Mouse (Mus musculus) heart, embryonic 13.5 days (tissue): ENCODE measurements around the gene Pir. TPM values are rescaled to one million over a fixed set of nuclear protein-coding genes. Genes with fewer than 3 reads are reported as not detected.

Experiments
- ATAC-seq: fragments of 200-750 bp; cut with Nextera tagmentation; 2 replicates; pipeline ENCODE4 v1.8.0; 2017; ENCODE audit warnings: moderate TSS enrichment; ENCODE audit not compliant: insufficient number of reproducible peaks, low FRiP score, low TSS enrichment; ENCODE audit errors: extremely low read depth
- H3K27ac ChIP-seq: fragments of 300-500 bp; sonication (generic); replicated peaks from 2 replicates; pipeline ENCODE4 v1.5.1; 2015; ENCODE audit warnings: moderate library complexity, mild to moderate bottlenecking, inconsistent platforms
- H3K27me3 ChIP-seq: fragments of 300-500 bp; sonication (generic); replicated peaks from 2 replicates; pipeline ENCODE4 v1.6.1; 2015; ENCODE audit warnings: mild to moderate bottlenecking, inconsistent platforms
- H3K36me3 ChIP-seq: fragments of 300-500 bp; sonication (generic); 2 replicates; pipeline ENCODE4 v1.6.1; 2015; ENCODE audit warnings: mild to moderate bottlenecking, inconsistent platforms
- H3K4me1 ChIP-seq: fragments of 300-500 bp; sonication (generic); 2 replicates; pipeline ENCODE4 v1.6.1; 2015; ENCODE audit warnings: inconsistent platforms
- H3K4me2 ChIP-seq: fragments of 300-500 bp; sonication (generic); 2 replicates; pipeline ENCODE4 v1.6.1; 2015; ENCODE audit warnings: inconsistent platforms, mild to moderate bottlenecking, moderate library complexity
- H3K4me3 ChIP-seq: fragments of 300-500 bp; sonication (generic); 2 replicates; pipeline ENCODE4 v1.5.1; 2015; ENCODE audit warnings: moderate library complexity, mild to moderate bottlenecking, inconsistent platforms
- H3K9ac ChIP-seq: fragments of 300-500 bp; sonication (generic); 2 replicates; pipeline ENCODE4 v1.6.1; 2015; ENCODE audit warnings: inconsistent platforms, mild to moderate bottlenecking, moderate library complexity
- H3K9me3 ChIP-seq: fragments of 300-500 bp; sonication (generic); 2 replicates; pipeline ENCODE4 v1.6.1; 2016; ENCODE audit warnings: inconsistent platforms
- WGBS: fragments of 180-500 bp; shearing (Covaris S2); methylation state at CpG from one replicate; pipeline ENCODE4 v1.1.7; 2015; ENCODE audit warnings: mixed read lengths; 5-methylcytosine and 5-hydroxymethylcytosine counted together
- polyA plus RNA-seq: library from polyadenylated mRNA; unstranded; fragments of >200 nt; fragmentation: Nextera tagmentation; extraction: Ambion mirVana; gene quantifications from 2 replicates; pipeline ENCODE4 v1.2.1, GENCODE M21; 2015

Gene Pir
- polyA plus RNA-seq, 1 experiment from 2014 or later, result 8.1 TPM

GRCm38 (mm10) chrX:164405080-164405649, 136.0 kb downstream of the Pir start:
- H3K27me3 ChIP-seq, result no peaks in the 10 kb centered on the region
- no peak overlapping the region for H3K4me3 ChIP-seq
- H3K9ac ChIP-seq, result no peak overlapping the region
- ATAC-seq, result no peak
- H3K4me1 ChIP-seq, result no peaks in the 10 kb centered on the region
- no peak overlapping the region for H3K4me2 ChIP-seq
- no peaks in the 10 kb centered on the region for H3K9me3 ChIP-seq
- H3K36me3 ChIP-seq, result no peaks in the 10 kb centered on the region
- H3K27ac ChIP-seq, result no peak overlapping the region

GRCm38 (mm10) chrX:164406133-164407022, 137.2 kb downstream of the Pir start:
- no peak overlapping the region for H3K9ac ChIP-seq
- no peak overlapping the region for H3K4me3 ChIP-seq
- no peak overlapping the region for H3K27ac ChIP-seq
- no peaks in the 10 kb centered on the region for H3K9me3 ChIP-seq
- H3K27me3 ChIP-seq, result no peaks in the 10 kb centered on the region
- no peaks in the 10 kb centered on the region for H3K4me1 ChIP-seq
- no peak overlapping the region for H3K4me2 ChIP-seq
- no peaks in the 10 kb centered on the region for H3K36me3 ChIP-seq
- 59% methylated on average over 9 of the region's 9 CpGs for WGBS
- ATAC-seq, result no peak

GRCm38 (mm10) chrX:164408301-164408927, 139.2 kb downstream of the Pir start:
- WGBS, result 47% methylated on average over 3 of the region's 3 CpGs
- no peak for ATAC-seq
- Histone ChIP-seq H3K4me3 (no peak overlapping the region), H3K36me3 (no peaks in the 10 kb centered on the region), H3K9ac (no peak overlapping the region), H3K4me1 (no peaks in the 10 kb centered on the region), H3K4me2 (no peak overlapping the region), H3K9me3 (no peaks in the 10 kb centered on the region), H3K27ac (no peak overlapping the region), H3K27me3 (no peaks in the 10 kb centered on the region)

GRCm38 (mm10) chrX:164410562-164410961, 141.4 kb downstream of the Pir start:
- H3K27me3 ChIP-seq, result 0 out of 2 replicates have a peak, but pooled peaks cover 3% of the 10 kb centered on the region
- H3K4me1 ChIP-seq, result no peaks in the 10 kb centered on the region
- H3K4me2 ChIP-seq, result no peak overlapping the region
- no peak for ATAC-seq
- no peak overlapping the region for H3K9ac ChIP-seq
- no peaks in the 10 kb centered on the region for H3K36me3 ChIP-seq
- H3K9me3 ChIP-seq, result no peaks in the 10 kb centered on the region
- 79% methylated on average over 1 of the region's 1 CpGs for WGBS
- H3K27ac ChIP-seq, result no peak overlapping the region
- no peak overlapping the region for H3K4me3 ChIP-seq

DNA sequence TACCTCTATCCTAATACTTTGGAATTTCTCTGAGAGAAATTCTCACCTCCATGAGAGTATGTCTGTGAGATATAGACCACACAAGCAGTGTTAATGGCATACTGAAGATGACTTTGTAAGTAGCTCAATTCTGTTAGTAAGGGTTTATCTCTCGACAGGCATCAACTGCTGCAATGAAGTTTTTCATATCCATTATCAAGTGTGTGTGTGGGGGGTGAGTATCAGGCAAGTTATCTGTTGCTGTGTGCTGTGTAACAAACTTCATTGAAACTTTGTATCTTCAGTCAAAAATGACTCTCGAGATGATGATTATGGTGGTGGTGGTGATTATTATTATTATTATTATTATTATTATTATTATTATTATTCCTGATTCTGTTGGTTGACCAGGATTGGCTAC, 147.6 kb downstream of the Pir start:
- 74% methylated on average over 2 of the region's 2 CpGs for WGBS
- Histone ChIP-seq H3K27ac (no peak overlapping the region), H3K27me3 (0 out of 2 replicates have a peak, but pooled peaks cover 3% of the 10 kb centered on the region), H3K4me3 (no peak overlapping the region), H3K9me3 (no peaks in the 10 kb centered on the region), H3K4me1 (peaks cover 13% of the 10 kb centered on the region), H3K4me2 (no peak overlapping the region), H3K36me3 (no peaks in the 10 kb centered on the region), H3K9ac (no peak overlapping the region)
- no peak for ATAC-seq

DNA sequence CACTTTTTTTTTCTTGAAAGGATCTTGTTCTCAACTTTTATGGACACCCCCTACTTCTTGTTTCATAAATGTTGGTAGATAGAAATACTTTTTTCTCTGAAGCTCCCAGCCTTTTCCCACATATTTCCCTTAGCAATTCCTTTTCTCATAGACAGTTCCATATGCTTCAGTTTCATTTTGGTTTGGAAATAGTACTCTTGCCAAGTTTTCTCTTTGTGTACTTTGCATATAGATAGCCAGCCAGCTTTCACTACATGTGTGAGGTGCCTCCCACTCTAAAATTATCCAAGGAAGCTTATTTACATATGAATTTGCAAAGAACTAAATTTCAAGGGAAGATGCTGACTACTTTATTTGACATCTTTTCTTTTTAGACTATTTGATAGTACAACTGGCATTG, 148.8 kb downstream of the Pir start:
- Histone ChIP-seq H3K4me1 (peaks cover 13% of the 10 kb centered on the region), H3K4me2 (no peak overlapping the region), H3K27me3 (0 out of 2 replicates have a peak, but pooled peaks cover 3% of the 10 kb centered on the region), H3K36me3 (peaks cover 6% of the 10 kb centered on the region; the same call in 1 of the 2 replicates), H3K4me3 (no peak overlapping the region), H3K9ac (no peak overlapping the region), H3K9me3 (no peaks in the 10 kb centered on the region), H3K27ac (no peak overlapping the region)
- ATAC-seq, result no peak

GRCm38 (mm10) chrX:164419471-164419939, 150.3 kb downstream of the Pir start, which contains the start of gene Piga:
Gene Piga, plus strand, starts transcription at chrX:164419787.
- H3K27me3 ChIP-seq, result 0 out of 2 replicates have a peak, but pooled peaks cover 3% of the 10 kb centered on the region

DNA sequence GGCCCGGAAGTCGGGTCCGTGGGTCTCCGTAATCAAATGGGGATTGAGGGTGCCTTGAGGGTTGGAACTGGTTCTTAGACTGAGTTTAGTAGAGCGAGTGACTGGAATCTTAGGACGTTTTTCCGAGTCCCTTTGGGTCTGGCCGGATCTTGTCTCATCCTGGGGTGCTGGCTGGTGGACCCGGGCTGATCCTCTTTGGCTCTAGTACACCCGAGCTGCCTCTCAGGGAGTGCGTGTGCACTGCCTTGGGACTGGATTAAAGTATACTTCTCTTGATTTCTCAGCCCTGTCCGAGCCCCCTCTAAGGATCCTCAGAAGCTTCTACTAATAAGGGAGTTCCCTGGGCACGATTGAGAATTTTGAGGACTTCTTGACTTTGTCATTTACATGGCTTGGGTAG, 150.8 kb downstream of the Pir start:
- Histone ChIP-seq H3K9me3 (no peaks in the 10 kb centered on the region), H3K4me3 (peak overlapping the region; percentile 64), H3K4me2 (peak overlapping the region; percentile 74), H3K9ac (peak overlapping the region; percentile 87), H3K27me3 (no peaks in the 10 kb centered on the region), H3K27ac (peak overlapping the region; percentile 74), H3K4me1 (peaks cover 13% of the 10 kb centered on the region), H3K36me3 (peaks cover 14% of the 10 kb centered on the region)
- ATAC-seq, result no peak
- 14% methylated on average over 13 of the region's 13 CpGs for WGBS

More at GRCm38 (mm10) chrX:164419471-164419939, 150.3 kb downstream of the Pir start, which contains the start of gene Piga:
- Histone ChIP-seq H3K4me1 (peaks cover 13% of the 10 kb centered on the region), H3K36me3 (peaks cover 14% of the 10 kb centered on the region), H3K4me2 (peak within 1 kb of the TSS; percentile 74), H3K4me3 (peak within 1 kb of the TSS; percentile 64), H3K27ac (peak within 1 kb of the TSS; percentile 74), H3K9ac (peak within 1 kb of the TSS; percentile 87), H3K9me3 (no peaks in the 10 kb centered on the region)
- 12% methylated on average over 40 of the region's 40 CpGs for WGBS
- peak; percentile 94 for ATAC-seq

DNA sequence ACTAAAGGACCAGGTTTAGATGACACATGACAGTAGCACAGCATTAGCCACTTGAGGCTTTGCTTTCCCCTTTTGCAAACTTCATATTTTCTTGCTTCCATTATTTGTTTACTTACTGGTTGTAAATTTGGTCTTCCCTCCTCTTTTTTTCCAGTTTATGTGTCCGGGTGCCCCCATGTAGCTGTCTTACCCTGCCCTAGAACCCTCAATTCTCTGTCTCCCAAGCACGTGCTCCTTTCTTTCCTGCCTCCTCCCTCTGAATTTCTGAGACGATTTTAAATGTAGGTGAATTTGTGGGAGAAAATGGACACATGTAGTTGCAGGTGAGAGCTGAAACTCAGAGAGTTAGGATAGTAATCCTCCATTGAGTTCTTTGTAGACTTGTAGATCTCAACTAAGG, 151.3 kb downstream of the Pir start:
- Histone ChIP-seq H3K4me1 (peaks cover 13% of the 10 kb centered on the region), H3K27me3 (no peaks in the 10 kb centered on the region), H3K36me3 (peaks cover 15% of the 10 kb centered on the region), H3K9ac (peak overlapping the region; percentile 87), H3K9me3 (no peaks in the 10 kb centered on the region), H3K27ac (0 out of 2 replicates have a peak overlapping the region, but pooled peaks have one; percentile 74), H3K4me2 (peak overlapping the region; percentile 74), H3K4me3 (peak overlapping the region; percentile 64)
- WGBS, result 28% methylated on average over 3 of the region's 3 CpGs
- no peak for ATAC-seq
